Mouse (Mus musculus): Measurements from ENCODE around the gene Camsap1. TPM values are rescaled to one million over a fixed set of nuclear protein-coding genes. Genes with fewer than 3 reads are reported as not detected.

Camsap1 gene
- total and polyA plus RNA-seq, 3 experiments: 24.2 to 30.2 (median 25.8) TPM

- TF ChIP-seq ZNF384 (IDR thresholded peaks at IDR 0.05; ENCODE audit: low read depth, low read length) (no peak), ZC3H11A (IDR thresholded peaks at IDR 0.05; ENCODE audit: low read depth, low read length) (no peak), KAT2A (conservative IDR thresholded peaks at IDR 0.05; ENCODE audit: low read depth, low read length) (no peak), JUND (IDR thresholded peaks at IDR 0.05; ENCODE audit: low read depth, low read length) (no peak), ETS1 (IDR thresholded peaks at IDR 0.05; ENCODE audit: low read depth, low read length) (no peak), POLR2AphosphoS5 (IDR thresholded peaks at IDR 0.05; ENCODE audit: borderline replicate concordance, low read depth, low read length) (no peak), POLR2AphosphoS2 (IDR thresholded peaks at IDR 0.05; ENCODE audit: low read length) (no peak), EP300 (IDR thresholded peaks at IDR 0.05; ENCODE audit: low read depth in 1 of 2, low read length in 2 of 2) (no peak), USF2 (IDR thresholded peaks at IDR 0.05; ENCODE audit: borderline replicate concordance in 1 of 2, insufficient read depth in 1 of 2, low read depth in 1 of 2, low read length in 2 of 2) (no peak)
- Histone ChIP-seq H3K4me1 (ENCODE audit: control insufficient read depth in 1 of 2, insufficient read depth in 2 of 2, low read length in 2 of 2) (no peaks in the 10 kb centered on the region), H3K4me3 (ENCODE audit: control insufficient read depth in 1 of 2, insufficient read depth in 1 of 2, low read depth in 2 of 2, low read length in 2 of 2) (no peak overlapping the region), H3K27ac (ENCODE audit: control insufficient read depth, low read depth, low read length) (no peak overlapping the region), H3K9ac (ENCODE audit: control insufficient read depth, low read depth, low read length, poor library complexity, severe bottlenecking) (no peak overlapping the region), H3K79me2 (ENCODE audit: control insufficient read depth, insufficient read depth, low read length, poor library complexity) (no peaks in the 10 kb centered on the region), H3K9me3 (replicated peaks; ENCODE audit: insufficient read depth, low read length) (no peaks in the 10 kb centered on the region), H3K27me3 (ENCODE audit: control insufficient read depth in 1 of 2, insufficient read depth in 2 of 2, low read length in 2 of 2) (no peaks in the 10 kb centered on the region), H3K36me3 (ENCODE audit: control insufficient read depth in 1 of 2, insufficient read depth in 2 of 2, low read length in 2 of 2) (no peaks in the 10 kb centered on the region)
- DNase-seq (ENCODE audit: low read depth, low spot score): no peak
Observed at GRCm38 (mm10) chr2:25884756-25885155, 98.3 kb downstream of the Camsap1 start.

GRCm38 (mm10) chr2:25882276-25882675, 100.8 kb downstream of the Camsap1 start:
- Histone ChIP-seq H3K4me3 (ENCODE audit: control insufficient read depth in 1 of 2, insufficient read depth in 1 of 2, low read depth in 2 of 2, low read length in 2 of 2) (no peak overlapping the region), H3K27me3 (ENCODE audit: control insufficient read depth in 1 of 2, insufficient read depth in 2 of 2, low read length in 2 of 2) (no peaks in the 10 kb centered on the region), H3K27ac (ENCODE audit: control insufficient read depth, low read depth, low read length) (no peak overlapping the region), H3K4me1 (ENCODE audit: control insufficient read depth in 1 of 2, insufficient read depth in 2 of 2, low read length in 2 of 2) (no peaks in the 10 kb centered on the region), H3K9ac (ENCODE audit: control insufficient read depth, low read depth, low read length, poor library complexity, severe bottlenecking) (no peak overlapping the region), H3K36me3 (ENCODE audit: control insufficient read depth in 1 of 2, insufficient read depth in 2 of 2, low read length in 2 of 2) (no peaks in the 10 kb centered on the region), H3K9me3 (replicated peaks; ENCODE audit: insufficient read depth, low read length) (no peaks in the 10 kb centered on the region), H3K79me2 (ENCODE audit: control insufficient read depth, insufficient read depth, low read length, poor library complexity) (no peaks in the 10 kb centered on the region)
- DNase-seq (ENCODE audit: low read depth, low spot score): no peak
- TF ChIP-seq SIN3A (IDR thresholded peaks at IDR 0.05; ENCODE audit: low read length): no peak
- TF ChIP-seq USF2 (IDR thresholded peaks at IDR 0.05; ENCODE audit: borderline replicate concordance in 1 of 2, insufficient read depth in 1 of 2, low read depth in 1 of 2, low read length in 2 of 2): no peak
- no peak for TF ChIP-seq RAD21 (IDR thresholded peaks at IDR 0.05; ENCODE audit: low read depth, low read length)
- TF ChIP-seq E2F4 (IDR thresholded peaks at IDR 0.05; ENCODE audit: borderline replicate concordance, low read depth, low read length): no peak
- no peak for TF ChIP-seq CHD2 (IDR thresholded peaks at IDR 0.05; ENCODE audit: low read length)
- no peak for TF ChIP-seq USF1 (IDR thresholded peaks at IDR 0.05; ENCODE audit: low read depth, low read length)
- no peak for TF ChIP-seq MYB (IDR thresholded peaks at IDR 0.05; ENCODE audit: low read depth, low read length)
- TF ChIP-seq ZNF384 (IDR thresholded peaks at IDR 0.05; ENCODE audit: low read depth, low read length): no peak
- no peak for TF ChIP-seq TBP (IDR thresholded peaks at IDR 0.05; ENCODE audit: low read depth, low read length)
- TF ChIP-seq UBTF (IDR thresholded peaks at IDR 0.05; ENCODE audit: borderline replicate concordance, insufficient read depth, low read depth, low read length): no peak
- no peak for TF ChIP-seq CHD1 (IDR thresholded peaks at IDR 0.05; ENCODE audit: low read depth, low read length)
- TF ChIP-seq ZC3H11A (IDR thresholded peaks at IDR 0.05; ENCODE audit: low read depth, low read length): no peak
- no peak for TF ChIP-seq GABPA (IDR thresholded peaks at IDR 0.05; ENCODE audit: low read depth, low read length)
- TF ChIP-seq ELF1 (IDR thresholded peaks at IDR 0.05; ENCODE audit: low read depth, low read length): no peak
- no peak for TF ChIP-seq POLR2AphosphoS2 (IDR thresholded peaks at IDR 0.05; ENCODE audit: low read length)
